Mouse (Mus musculus): ENCODE measurements at regions not wholly inside any gene's neighbourhood (a gene's known extent, or its start where the extent isn't known, plus 50 kb on each side); places are given as distances from the start of the nearest gene placed in this dataset.

DNA sequence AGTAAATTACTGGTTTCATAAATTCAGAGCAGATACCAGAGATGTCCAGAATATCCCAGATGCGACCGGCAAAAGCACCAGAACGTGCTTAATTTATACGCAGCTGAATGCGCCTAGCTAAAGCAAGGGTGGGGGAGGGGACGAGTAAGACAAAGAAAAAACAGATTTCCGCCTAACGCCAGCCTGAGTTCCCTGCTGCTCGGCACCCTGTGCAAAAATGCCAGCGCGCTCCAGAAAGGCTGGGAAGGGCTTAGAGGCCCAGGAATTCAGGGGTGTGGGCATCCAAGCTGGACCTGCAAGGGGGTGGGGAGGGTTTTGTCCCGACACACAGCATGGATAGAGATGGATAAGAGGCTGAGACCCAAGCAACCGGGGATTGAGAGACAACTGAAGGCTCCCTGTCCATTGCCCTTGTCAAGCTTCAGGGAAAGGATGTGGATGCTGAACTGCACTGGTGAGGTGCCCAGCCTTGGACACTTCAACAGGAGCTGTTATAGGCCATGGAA lies 148.6 kb upstream of the Tox3 start:
- no peaks in the 10 kb centered on the region for H3K36me3 ChIP-seq (ENCODE audit: control insufficient read depth, insufficient read depth, low read length)
- H3K4me2 ChIP-seq (ENCODE audit: low read depth, low read length) = peak overlapping the region; percentile 46
- WGBS = 8% methylated on average over 13 of the region's 13 CpGs
- no peaks in the 10 kb centered on the region for H3K4me1 ChIP-seq (ENCODE audit: control insufficient read depth, insufficient read depth, low read length)
- no peak for ATAC-seq
- H3K9ac ChIP-seq (ENCODE audit: low read depth, low read length) = 0 out of 2 replicates have a peak overlapping the region, but pooled peaks have one; percentile 30
- no peaks in the 10 kb centered on the region for H3K9me3 ChIP-seq (ENCODE audit: control insufficient read depth, low read length)
- H3K27ac ChIP-seq (ENCODE audit: low read length) = no peak overlapping the region
- no peak overlapping the region for H3K4me3 ChIP-seq (ENCODE audit: low read length)
- no peaks in the 10 kb centered on the region for H3K27me3 ChIP-seq (replicated peaks; ENCODE audit: control insufficient read depth, insufficient read depth, low read length)

GRCm38 (mm10) chr8:90495943-90496371 lies 147.8 kb upstream of the Tox3 start:
- ATAC-seq = no peak
- Histone ChIP-seq H3K4me2 (ENCODE audit: low read depth, low read length) (no peak overlapping the region), H3K27me3 (replicated peaks; ENCODE audit: control insufficient read depth, insufficient read depth, low read length) (no peaks in the 10 kb centered on the region), H3K9me3 (ENCODE audit: control insufficient read depth, low read length) (no peaks in the 10 kb centered on the region), H3K4me3 (ENCODE audit: low read length) (no peak overlapping the region), H3K4me1 (ENCODE audit: control insufficient read depth, insufficient read depth, low read length) (no peaks in the 10 kb centered on the region), H3K36me3 (ENCODE audit: control insufficient read depth, insufficient read depth, low read length) (no peaks in the 10 kb centered on the region), H3K9ac (ENCODE audit: low read depth, low read length) (no peak overlapping the region), H3K27ac (ENCODE audit: low read length) (no peak overlapping the region)
- 43% methylated on average over 5 of the region's 5 CpGs for WGBS

- no peak overlapping the region for H3K4me2 ChIP-seq (ENCODE audit: low read depth, low read length)
- H3K27me3 ChIP-seq (replicated peaks; ENCODE audit: control insufficient read depth, insufficient read depth, low read length) = no peaks in the 10 kb centered on the region
- H3K9ac ChIP-seq (ENCODE audit: low read depth, low read length) = no peak overlapping the region
- no peak overlapping the region for H3K4me3 ChIP-seq (ENCODE audit: low read length)
- H3K36me3 ChIP-seq (ENCODE audit: control insufficient read depth, insufficient read depth, low read length) = no peaks in the 10 kb centered on the region
- 47% methylated on average over 14 of the region's 14 CpGs for WGBS
- no peak overlapping the region for H3K27ac ChIP-seq (ENCODE audit: low read length)
- no peak for ATAC-seq
- no peaks in the 10 kb centered on the region for H3K9me3 ChIP-seq (ENCODE audit: control insufficient read depth, low read length)
- H3K4me1 ChIP-seq (ENCODE audit: control insufficient read depth, insufficient read depth, low read length) = no peaks in the 10 kb centered on the region
Measured at GRCm38 (mm10) chr8:90492521-90493225, 144.5 kb upstream of the Tox3 start.

- 63% methylated on average over 7 of the region's 7 CpGs for WGBS
- Histone ChIP-seq H3K4me2 (ENCODE audit: low read depth, low read length) (no peak overlapping the region), H3K9ac (ENCODE audit: low read depth, low read length) (no peak overlapping the region), H3K9me3 (ENCODE audit: control insufficient read depth, low read length) (no peaks in the 10 kb centered on the region), H3K36me3 (ENCODE audit: control insufficient read depth, insufficient read depth, low read length) (no peaks in the 10 kb centered on the region), H3K27ac (ENCODE audit: low read length) (no peak overlapping the region), H3K4me1 (ENCODE audit: control insufficient read depth, insufficient read depth, low read length) (no peaks in the 10 kb centered on the region), H3K27me3 (replicated peaks; ENCODE audit: control insufficient read depth, insufficient read depth, low read length) (no peaks in the 10 kb centered on the region), H3K4me3 (ENCODE audit: low read length) (no peak overlapping the region)
- no peak for ATAC-seq
Measured at GRCm38 (mm10) chr8:90491691-90492090, 143.5 kb upstream of the Tox3 start.

- no peaks in the 10 kb centered on the region for H3K4me1 ChIP-seq (ENCODE audit: control insufficient read depth, insufficient read depth, low read length)
- H3K27me3 ChIP-seq (replicated peaks; ENCODE audit: control insufficient read depth, insufficient read depth, low read length) = no peaks in the 10 kb centered on the region
- ATAC-seq = no peak
- H3K9me3 ChIP-seq (ENCODE audit: control insufficient read depth, low read length) = no peaks in the 10 kb centered on the region
- H3K9ac ChIP-seq (ENCODE audit: low read depth, low read length) = no peak overlapping the region
- no peak overlapping the region for H3K4me3 ChIP-seq (ENCODE audit: low read length)
- no peak overlapping the region for H3K27ac ChIP-seq (ENCODE audit: low read length)
- 62% methylated on average over 17 of the region's 17 CpGs for WGBS
- H3K36me3 ChIP-seq (ENCODE audit: control insufficient read depth, insufficient read depth, low read length) = no peaks in the 10 kb centered on the region
- no peak overlapping the region for H3K4me2 ChIP-seq (ENCODE audit: low read depth, low read length)
Measured at GRCm38 (mm10) chr8:90490734-90491441, 142.7 kb upstream of the Tox3 start.

DNA sequence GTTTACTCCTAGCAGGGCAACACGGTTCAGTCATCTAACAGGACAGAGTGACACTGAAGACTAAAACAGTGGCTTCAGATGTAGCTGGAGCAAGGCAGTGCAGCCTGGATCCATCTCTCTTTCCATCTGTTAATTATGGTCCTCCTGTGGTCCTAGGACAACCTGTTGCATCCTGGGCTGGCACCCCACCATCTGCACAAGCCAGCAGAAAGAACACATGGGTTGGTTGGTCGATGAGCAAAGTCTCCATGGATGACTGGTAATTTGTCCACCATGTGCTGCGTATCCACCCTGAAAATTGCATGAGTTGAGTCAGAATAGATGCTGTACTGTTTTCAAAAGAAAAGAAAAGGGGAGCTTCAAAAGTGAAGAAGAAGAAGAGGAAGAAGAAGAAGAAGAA lies 138.4 kb upstream of the Tox3 start:
- WGBS = 81% methylated on average over 3 of the region's 3 CpGs
- no peak for ATAC-seq
- no peak overlapping the region for H3K4me3 ChIP-seq (ENCODE audit: low read length)
- no peaks in the 10 kb centered on the region for H3K9me3 ChIP-seq (ENCODE audit: control insufficient read depth, low read length)
- no peaks in the 10 kb centered on the region for H3K27me3 ChIP-seq (replicated peaks; ENCODE audit: control insufficient read depth, insufficient read depth, low read length)
- no peak overlapping the region for H3K4me2 ChIP-seq (ENCODE audit: low read depth, low read length)
- no peak overlapping the region for H3K9ac ChIP-seq (ENCODE audit: low read depth, low read length)
- no peaks in the 10 kb centered on the region for H3K36me3 ChIP-seq (ENCODE audit: control insufficient read depth, insufficient read depth, low read length)
- no peak overlapping the region for H3K27ac ChIP-seq (ENCODE audit: low read length)
- no peaks in the 10 kb centered on the region for H3K4me1 ChIP-seq (ENCODE audit: control insufficient read depth, insufficient read depth, low read length)

DNA sequence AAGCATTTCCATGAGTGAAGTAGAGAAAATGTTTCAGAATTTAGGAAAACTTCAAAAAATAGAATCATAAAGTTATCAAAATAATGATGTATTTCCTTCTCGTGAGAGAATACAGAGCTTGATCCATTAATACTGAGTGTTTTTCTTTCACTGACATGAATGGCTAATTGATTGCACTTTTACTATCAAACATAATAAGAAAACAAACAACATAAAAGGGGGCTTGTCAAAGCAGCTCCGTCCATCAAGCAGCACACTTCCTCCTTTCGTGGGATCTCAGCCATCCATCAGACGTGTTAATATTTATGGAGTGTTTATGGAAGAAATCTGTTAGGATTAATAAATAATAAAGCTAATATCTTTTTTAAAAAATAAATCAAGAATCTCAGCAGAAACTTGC lies 130.0 kb upstream of the Tox3 start:
- 49% methylated on average over 4 of the region's 4 CpGs for WGBS
- H3K4me3 ChIP-seq (ENCODE audit: low read length) = no peak overlapping the region
- H3K9ac ChIP-seq (ENCODE audit: low read depth, low read length) = no peak overlapping the region
- no peak overlapping the region for H3K4me2 ChIP-seq (ENCODE audit: low read depth, low read length)
- no peaks in the 10 kb centered on the region for H3K36me3 ChIP-seq (ENCODE audit: control insufficient read depth, insufficient read depth, low read length)
- no peaks in the 10 kb centered on the region for H3K9me3 ChIP-seq (ENCODE audit: control insufficient read depth, low read length)
- H3K27me3 ChIP-seq (replicated peaks; ENCODE audit: control insufficient read depth, insufficient read depth, low read length) = no peaks in the 10 kb centered on the region
- H3K27ac ChIP-seq (ENCODE audit: low read length) = no peak overlapping the region
- H3K4me1 ChIP-seq (ENCODE audit: control insufficient read depth, insufficient read depth, low read length) = no peaks in the 10 kb centered on the region
- no peak for ATAC-seq

DNA sequence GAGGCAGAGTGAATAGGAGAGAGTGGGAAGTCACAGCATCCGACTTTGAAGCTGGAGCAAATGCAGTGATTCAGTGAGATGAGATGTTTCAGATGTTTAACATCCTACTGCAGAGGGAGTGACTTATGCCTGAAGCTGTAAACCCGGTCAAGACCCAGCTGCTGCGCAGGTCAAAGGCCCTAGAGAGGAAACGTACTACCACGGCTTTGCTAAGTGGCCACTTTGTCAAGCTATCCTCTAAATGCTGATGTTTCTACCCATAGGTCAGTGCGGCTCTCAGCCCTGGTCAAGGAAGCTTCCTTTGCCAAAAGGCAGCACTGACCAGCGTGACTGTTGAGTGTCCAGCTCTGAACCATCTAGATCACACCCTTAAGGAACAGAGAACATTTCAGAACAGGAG lies 125.9 kb upstream of the Tox3 start:
- Histone ChIP-seq H3K4me2 (ENCODE audit: low read depth, low read length) (no peak overlapping the region), H3K36me3 (ENCODE audit: control insufficient read depth, insufficient read depth, low read length) (no peaks in the 10 kb centered on the region), H3K27me3 (replicated peaks; ENCODE audit: control insufficient read depth, insufficient read depth, low read length) (no peaks in the 10 kb centered on the region), H3K4me1 (ENCODE audit: control insufficient read depth, insufficient read depth, low read length) (no peaks in the 10 kb centered on the region), H3K9me3 (ENCODE audit: control insufficient read depth, low read length) (no peaks in the 10 kb centered on the region), H3K9ac (ENCODE audit: low read depth, low read length) (no peak overlapping the region), H3K27ac (ENCODE audit: low read length) (no peak overlapping the region), H3K4me3 (ENCODE audit: low read length) (no peak overlapping the region)
- no peak for ATAC-seq
- 50% methylated on average over 7 of the region's 7 CpGs for WGBS

DNA sequence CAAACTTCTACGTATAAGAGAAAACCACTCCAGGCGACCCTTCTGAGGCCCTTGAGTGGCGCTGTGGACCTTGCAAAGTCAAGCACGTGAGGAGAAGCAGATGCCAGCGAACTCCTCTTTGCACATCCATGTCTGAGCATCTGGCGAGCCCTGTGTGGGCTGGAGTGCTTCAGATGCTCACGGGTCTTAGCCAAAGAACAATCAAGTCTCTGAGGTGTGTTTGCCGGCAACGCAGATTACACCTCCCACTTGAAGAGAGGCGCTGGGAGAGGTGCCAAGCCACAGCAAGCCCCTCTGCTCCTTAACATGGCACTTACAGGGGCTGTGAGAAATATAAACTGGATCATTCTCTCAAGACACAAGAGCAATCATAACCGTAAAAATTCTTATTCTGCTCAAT lies 122.7 kb upstream of the Tox3 start:
- no peak overlapping the region for H3K27ac ChIP-seq (ENCODE audit: low read length)
- H3K9me3 ChIP-seq (ENCODE audit: control insufficient read depth, low read length) = no peaks in the 10 kb centered on the region
- H3K4me3 ChIP-seq (ENCODE audit: low read length) = no peak overlapping the region
- no peak overlapping the region for H3K9ac ChIP-seq (ENCODE audit: low read depth, low read length)
- H3K27me3 ChIP-seq (replicated peaks; ENCODE audit: control insufficient read depth, insufficient read depth, low read length) = no peaks in the 10 kb centered on the region
- no peak for ATAC-seq
- no peaks in the 10 kb centered on the region for H3K4me1 ChIP-seq (ENCODE audit: control insufficient read depth, insufficient read depth, low read length)
- H3K4me2 ChIP-seq (ENCODE audit: low read depth, low read length) = no peak overlapping the region
- no peaks in the 10 kb centered on the region for H3K36me3 ChIP-seq (ENCODE audit: control insufficient read depth, insufficient read depth, low read length)
- WGBS = 67% methylated on average over 11 of the region's 11 CpGs

Measured in intestine, embryonic 16.5 days (tissue).